Mouse (Mus musculus) lung, postnatal 0 days (tissue): ENCODE results near the gene Sco1.

Experiments
- CTCF ChIP-seq: IDR thresholded peaks from 2 replicates; pipeline ENCODE4 v1.5.1; 2016; ENCODE audit warnings: antibody characterized with exemption, mild to moderate bottlenecking
- EP300 ChIP-seq: IDR thresholded peaks from 2 replicates; pipeline ENCODE4 v1.6.1; 2016; ENCODE audit warnings: antibody characterized with exemption, mild to moderate bottlenecking, control low read depth

- TF ChIP-seq CTCF (no peak), EP300 (no peak)
Measured at GRCm38 (mm10) chr11:67105689-67106088, 53.2 kb downstream of the Sco1 start.
